Mouse (Mus musculus) stomach, embryonic 16.5 days (tissue): ENCODE data around the gene Pex16. TPM values are rescaled to one million over a fixed set of nuclear protein-coding genes. Genes with fewer than 3 reads are reported as not detected.
A peak's percentile ranks its signal among the peaks of the same experiment; 100 is the strongest.

ENCODE experiments used
- ATAC-seq: fragments of 200-750 bp; cut with Nextera tagmentation; 2 replicates; pipeline ENCODE4 v1.8.0; 2017; ENCODE audit warnings: moderate number of reproducible peaks, moderate TSS enrichment; ENCODE audit not compliant: insufficient read depth, low FRiP score
- H3K27ac ChIP-seq: fragments of 300-500 bp; sonication (generic); 2 replicates; pipeline ENCODE4 v1.5.1; 2014; ENCODE audit warnings: low read length
- H3K27me3 ChIP-seq: fragments of 300-500 bp; sonication (generic); 2 replicates; pipeline ENCODE4 v1.6.1; 2014; ENCODE audit warnings: low read length, control low read depth, mixed read lengths; ENCODE audit not compliant: control insufficient read depth, insufficient read depth
- H3K36me3 ChIP-seq: fragments of 300-500 bp; sonication (generic); 2 replicates; pipeline ENCODE4 v1.6.1; 2014; ENCODE audit warnings: low read length; ENCODE audit not compliant: control insufficient read depth, insufficient read depth
- H3K4me1 ChIP-seq: fragments of 300-500 bp; sonication (generic); 2 replicates; pipeline ENCODE4 v1.6.1; 2014; ENCODE audit warnings: low read length, control low read depth, mixed read lengths; ENCODE audit not compliant: control insufficient read depth, insufficient read depth
- H3K4me2 ChIP-seq: fragments of 300-500 bp; sonication (generic); 2 replicates; pipeline ENCODE4 v1.6.1; 2014; ENCODE audit warnings: low read depth, low read length, mixed read lengths
- H3K4me3 ChIP-seq: fragments of 300-500 bp; sonication (generic); replicated peaks from 2 replicates; pipeline ENCODE4 v1.5.1; 2014; ENCODE audit warnings: mild to moderate bottlenecking, low read length
- H3K9ac ChIP-seq: fragments of 300-500 bp; sonication (generic); 2 replicates; pipeline ENCODE4 v1.6.1; 2014; ENCODE audit warnings: low read length
- H3K9me3 ChIP-seq: fragments of 300-500 bp; sonication (generic); replicated peaks from 2 replicates; pipeline ENCODE4 v1.6.1; 2016; ENCODE audit warnings: low read length, control low read depth; ENCODE audit not compliant: control insufficient read depth
- WGBS: fragments of 180-500 bp; shearing (Covaris S2); extraction: QIAGEN DNeasy Blood & Tissue Kit; methylation state at CpG from one replicate; pipeline ENCODE4 v1.1.7; 2014; 5-methylcytosine and 5-hydroxymethylcytosine counted together
- polyA plus RNA-seq: library from polyadenylated mRNA; unstranded; fragments of >200 nt; fragmentation: Nextera tagmentation; extraction: Ambion mirVana; gene quantifications from 2 replicates; pipeline ENCODE4 v1.2.1, GENCODE M21; 2015

The Pex16 gene
- 27.8 and 31.9 TPM in 2 replicates for polyA plus RNA-seq

DNA sequence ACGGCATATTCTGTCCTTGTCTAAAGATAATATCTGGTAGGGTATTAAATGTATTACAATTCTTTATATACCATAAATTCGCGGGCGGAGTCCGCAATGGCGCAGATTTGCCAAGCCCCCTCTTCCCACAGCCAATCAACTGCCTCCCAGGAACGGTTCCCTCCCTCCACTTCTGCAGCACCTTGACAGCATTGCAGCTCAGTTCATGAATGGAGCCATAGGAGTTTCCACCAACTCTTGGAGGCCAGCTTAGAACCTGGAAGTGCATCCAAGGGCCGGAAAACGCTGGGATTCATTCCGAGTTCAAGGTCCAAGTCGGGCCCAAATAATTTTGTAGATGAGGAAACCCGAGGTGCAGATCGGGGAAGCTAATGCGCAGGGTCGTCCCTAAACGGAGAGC, at the start of gene Pex16, which contains the start of gene Large2:
TSS of gene Pex16 (plus strand) at position 163 of the 400 bp plus-strand sequence.
TSS of gene Large2 (minus strand) at position 356 of the 400 bp plus-strand sequence.
- ATAC-seq: no peak
- H3K27me3 ChIP-seq: peaks cover 9% of the 10 kb centered on the region; the same call in 1 of the 2 replicates
- H3K36me3 ChIP-seq: no peaks in the 10 kb centered on the region
- WGBS: 1% methylated on average over 16 of the region's 16 CpGs
- H3K9me3 ChIP-seq: no peaks in the 10 kb centered on the region
- H3K27ac ChIP-seq: peak within 1 kb of the TSS; percentile 90
- H3K9ac ChIP-seq: peak within 1 kb of the TSS; percentile 82
- H3K4me3 ChIP-seq: peak within 1 kb of the TSS; percentile 81
- peaks cover 45% of the 10 kb centered on the region for H3K4me1 ChIP-seq
- peak within 1 kb of the TSS; percentile 89 for H3K4me2 ChIP-seq

DNA sequence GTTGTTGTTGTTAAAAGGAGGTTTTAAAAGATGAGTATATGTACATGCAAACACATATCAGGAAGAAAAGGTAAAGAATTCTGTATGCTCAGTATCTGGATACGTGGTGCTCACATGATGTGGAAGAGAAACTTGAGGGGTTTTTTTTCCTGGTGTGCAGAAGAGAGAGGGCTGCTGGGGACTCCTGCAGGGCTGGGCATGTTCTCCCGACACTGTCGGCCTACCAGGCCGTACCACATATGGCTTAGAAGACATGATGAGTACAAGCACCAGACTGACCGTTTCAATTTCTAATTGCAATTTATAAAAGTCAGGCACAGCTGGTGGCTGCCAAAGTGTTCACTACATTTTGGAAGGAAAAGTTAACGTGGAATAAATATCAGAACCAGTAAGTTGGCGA, 48.8 kb upstream of the Pex16 start:
- Histone ChIP-seq H3K36me3 (0 out of 2 replicates have a peak, but pooled peaks cover 8% of the 10 kb centered on the region), H3K4me3 (no peak overlapping the region), H3K4me2 (no peak overlapping the region), H3K27me3 (no peaks in the 10 kb centered on the region), H3K4me1 (no peaks in the 10 kb centered on the region), H3K9me3 (no peaks in the 10 kb centered on the region), H3K27ac (no peak overlapping the region), H3K9ac (no peak overlapping the region)
- 84% methylated on average over 7 of the region's 7 CpGs for WGBS
- no peak for ATAC-seq

DNA sequence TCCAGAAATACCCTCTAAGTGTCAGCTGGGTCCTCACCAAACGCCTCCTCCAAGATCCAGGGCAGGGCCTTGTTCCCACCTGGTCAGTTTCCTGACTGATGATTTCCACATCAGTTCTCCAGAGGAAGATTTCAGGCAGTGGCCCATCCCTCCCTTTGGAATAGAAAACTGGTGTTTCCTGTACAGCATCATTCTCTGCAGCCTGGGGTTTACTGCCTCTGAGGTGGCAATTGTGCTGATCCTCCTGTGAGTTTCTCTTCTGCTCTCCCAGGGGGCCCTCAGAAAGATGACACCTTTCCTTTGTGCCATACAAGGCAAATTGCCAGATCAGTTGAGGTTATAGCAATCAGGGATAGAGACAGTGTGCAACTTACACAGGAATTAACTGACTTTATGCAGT, 48.3 kb upstream of the Pex16 start:
- H3K4me2 ChIP-seq: no peak overlapping the region
- 58% methylated on average over 1 of the region's 1 CpGs for WGBS
- no peak for ATAC-seq

DNA sequence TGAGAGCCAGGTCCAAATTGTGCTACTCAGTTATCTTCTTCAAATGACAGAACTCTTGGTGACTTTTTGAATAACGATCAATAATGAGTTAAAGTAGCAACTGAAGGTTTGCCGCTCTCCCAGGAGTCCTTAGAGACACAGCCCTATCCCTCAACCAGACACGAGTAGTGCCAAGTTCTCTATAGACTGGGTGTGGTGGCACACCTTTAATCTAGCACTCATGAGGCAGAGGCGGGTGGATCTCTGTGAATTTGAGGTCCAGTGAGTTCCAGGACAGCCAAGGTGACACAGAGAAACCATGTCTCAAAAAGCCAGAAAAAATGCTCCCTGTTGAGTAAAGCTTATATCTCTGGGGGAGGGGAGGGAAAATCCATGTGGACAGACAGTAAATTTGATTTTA, 46.9 kb upstream of the Pex16 start:
- no peak overlapping the region for H3K4me3 ChIP-seq
- no peak overlapping the region for H3K9ac ChIP-seq
- 91% methylated on average over 4 of the region's 4 CpGs for WGBS
- no peak for ATAC-seq
- no peak overlapping the region for H3K27ac ChIP-seq
- H3K4me1 ChIP-seq: no peaks in the 10 kb centered on the region
- H3K27me3 ChIP-seq: no peaks in the 10 kb centered on the region
- H3K9me3 ChIP-seq: no peaks in the 10 kb centered on the region
- no peak overlapping the region for H3K4me2 ChIP-seq
- 0 out of 2 replicates have a peak, but pooled peaks cover 1% of the 10 kb centered on the region for H3K36me3 ChIP-seq

More for the DNA sequence above, 48.3 kb upstream of the Pex16 start:
- Histone ChIP-seq H3K27me3 (no peaks in the 10 kb centered on the region), H3K9me3 (no peaks in the 10 kb centered on the region), H3K36me3 (0 out of 2 replicates have a peak, but pooled peaks cover 8% of the 10 kb centered on the region), H3K4me1 (no peaks in the 10 kb centered on the region), H3K27ac (no peak overlapping the region), H3K4me3 (no peak overlapping the region), H3K9ac (no peak overlapping the region)

DNA sequence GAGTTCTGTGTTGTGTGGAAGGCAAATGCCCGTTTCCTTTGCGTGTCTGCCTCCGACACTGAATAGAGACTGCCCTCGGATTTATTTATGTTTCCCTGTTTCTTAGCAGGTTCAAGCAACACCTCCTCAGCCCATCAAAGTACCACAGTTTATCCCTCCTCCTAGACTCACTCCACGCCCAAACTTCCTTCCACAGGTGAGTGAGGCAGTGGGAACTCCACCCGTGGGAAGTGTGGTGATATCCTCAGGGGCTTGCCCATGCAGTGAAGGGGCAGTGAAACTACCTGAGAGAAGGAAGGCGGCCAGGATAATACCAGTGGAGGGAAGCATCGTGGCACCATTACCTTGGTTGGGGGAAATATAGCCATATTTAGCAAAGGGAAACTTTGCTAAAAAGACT, 46.3 kb upstream of the Pex16 start:
- Histone ChIP-seq H3K36me3 (peaks cover 3% of the 10 kb centered on the region; the same call in 1 of the 2 replicates), H3K27me3 (no peaks in the 10 kb centered on the region), H3K9me3 (no peaks in the 10 kb centered on the region), H3K4me2 (no peak overlapping the region), H3K27ac (no peak overlapping the region), H3K4me3 (no peak overlapping the region), H3K9ac (no peak overlapping the region), H3K4me1 (no peaks in the 10 kb centered on the region)
- no peak for ATAC-seq
- WGBS: 90% methylated on average over 8 of the region's 8 CpGs

DNA sequence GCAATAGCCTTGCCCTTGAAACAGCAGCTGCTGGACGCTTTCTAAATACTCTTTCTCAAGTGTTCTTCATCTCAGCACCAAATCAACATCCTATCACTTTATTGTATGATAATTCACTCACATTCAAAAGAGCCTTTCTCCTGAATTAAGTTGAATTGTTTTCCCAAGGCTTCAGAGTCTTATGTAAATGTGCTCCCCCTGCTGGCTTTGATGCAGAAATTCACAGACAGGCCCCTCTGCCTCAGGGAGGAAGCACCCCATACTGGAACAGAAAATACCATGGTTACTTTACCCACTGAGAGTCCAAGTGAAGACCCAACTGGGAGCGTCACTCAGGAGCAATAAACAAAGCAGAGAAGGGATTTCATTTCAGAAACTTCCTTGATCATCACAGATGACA, 43.6 kb upstream of the Pex16 start:
- no peak for ATAC-seq
- Histone ChIP-seq H3K27me3 (no peaks in the 10 kb centered on the region), H3K36me3 (peaks cover 3% of the 10 kb centered on the region; the same call in 1 of the 2 replicates), H3K4me1 (no peaks in the 10 kb centered on the region), H3K4me3 (no peak overlapping the region), H3K27ac (no peak overlapping the region), H3K9me3 (no peaks in the 10 kb centered on the region), H3K9ac (no peak overlapping the region), H3K4me2 (no peak overlapping the region)
- WGBS: 53% methylated on average over 2 of the region's 2 CpGs

DNA sequence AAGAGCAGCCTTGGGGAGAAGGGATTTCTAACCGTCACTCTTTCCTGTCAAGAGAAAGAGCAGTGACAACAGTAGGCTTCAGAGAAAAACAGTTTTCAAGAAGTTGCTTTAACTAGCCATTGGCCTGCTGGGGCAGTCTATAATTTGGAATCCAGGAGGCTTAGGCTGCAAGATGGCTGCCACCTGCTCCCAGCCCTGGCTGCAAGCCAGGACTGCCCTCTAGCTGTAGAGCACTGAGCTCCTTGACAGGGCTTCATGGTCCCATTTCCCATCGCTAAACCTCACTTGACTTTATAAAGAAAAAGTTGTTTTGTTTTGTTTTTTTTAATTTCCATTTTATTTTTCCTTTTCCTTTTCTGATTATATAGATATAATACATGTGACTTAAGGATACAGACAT, 43.1 kb upstream of the Pex16 start:
- Histone ChIP-seq H3K9ac (no peak overlapping the region), H3K4me2 (no peak overlapping the region), H3K27ac (no peak overlapping the region), H3K9me3 (no peaks in the 10 kb centered on the region), H3K4me1 (no peaks in the 10 kb centered on the region), H3K36me3 (peaks cover 3% of the 10 kb centered on the region; the same call in 1 of the 2 replicates), H3K4me3 (no peak overlapping the region), H3K27me3 (no peaks in the 10 kb centered on the region)
- WGBS: 91% methylated on average over 2 of the region's 2 CpGs
- no peak for ATAC-seq

DNA sequence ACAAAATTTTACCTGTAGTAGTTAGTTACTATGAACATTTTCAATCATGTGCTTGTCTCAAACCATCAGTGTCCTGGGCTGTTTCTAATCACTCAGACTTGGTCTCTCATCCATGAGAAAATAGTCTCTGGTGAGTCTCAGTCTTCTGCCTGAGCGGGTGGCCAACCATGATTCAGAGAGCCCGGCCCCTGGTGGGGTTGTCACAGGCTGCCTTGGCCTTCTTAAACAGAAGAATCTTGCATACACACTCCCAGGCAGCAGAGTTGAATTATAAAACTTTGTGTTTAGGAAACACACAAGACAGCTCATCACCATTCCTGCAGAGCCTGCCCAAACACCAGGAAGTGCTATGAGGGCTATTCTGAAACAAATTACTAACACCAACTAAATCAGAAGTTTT, 42.6 kb upstream of the Pex16 start:
- no peaks in the 10 kb centered on the region for H3K9me3 ChIP-seq
- H3K4me2 ChIP-seq: no peak overlapping the region
- H3K9ac ChIP-seq: no peak overlapping the region
- no peak overlapping the region for H3K4me3 ChIP-seq
- peaks cover 3% of the 10 kb centered on the region; the same call in 1 of the 2 replicates for H3K36me3 ChIP-seq
- H3K27me3 ChIP-seq: no peaks in the 10 kb centered on the region
- ATAC-seq: no peak
- H3K27ac ChIP-seq: no peak overlapping the region
- H3K4me1 ChIP-seq: no peaks in the 10 kb centered on the region
- 90% methylated on average over 2 of the region's 2 CpGs for WGBS

DNA sequence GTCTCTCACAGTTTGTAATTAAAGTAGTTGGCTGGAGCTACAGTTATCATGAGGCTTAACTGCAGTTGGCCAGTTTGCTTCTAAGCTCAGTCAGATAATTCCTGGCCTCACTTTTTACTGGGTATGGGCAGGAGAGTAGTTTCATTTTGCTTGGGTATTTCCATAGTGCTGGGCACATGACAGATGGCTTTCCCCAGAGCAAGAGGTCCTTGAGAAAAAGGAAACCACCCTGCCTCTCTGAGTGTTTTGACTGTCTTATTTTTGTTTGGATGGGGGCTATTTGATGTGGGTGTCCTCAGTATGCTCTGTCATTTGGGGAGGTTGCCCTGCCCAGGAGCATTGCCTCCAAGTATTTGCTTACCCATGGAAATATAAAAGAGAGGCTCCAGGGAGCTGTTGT, 32.1 kb upstream of the Pex16 start:
- Histone ChIP-seq H3K4me1 (no peaks in the 10 kb centered on the region), H3K36me3 (peaks cover 8% of the 10 kb centered on the region; the same call in 1 of the 2 replicates)

More for the DNA sequence above, 32.1 kb upstream of the Pex16 start:
- Histone ChIP-seq H3K27ac (no peak overlapping the region), H3K4me2 (no peak overlapping the region), H3K9me3 (no peaks in the 10 kb centered on the region), H3K27me3 (no peaks in the 10 kb centered on the region), H3K4me3 (no peak overlapping the region), H3K9ac (no peak overlapping the region)
- no peak for ATAC-seq
